Comparison of ENCODE assay signal across 10 mouse cellular contexts in the genomic region with DNA sequence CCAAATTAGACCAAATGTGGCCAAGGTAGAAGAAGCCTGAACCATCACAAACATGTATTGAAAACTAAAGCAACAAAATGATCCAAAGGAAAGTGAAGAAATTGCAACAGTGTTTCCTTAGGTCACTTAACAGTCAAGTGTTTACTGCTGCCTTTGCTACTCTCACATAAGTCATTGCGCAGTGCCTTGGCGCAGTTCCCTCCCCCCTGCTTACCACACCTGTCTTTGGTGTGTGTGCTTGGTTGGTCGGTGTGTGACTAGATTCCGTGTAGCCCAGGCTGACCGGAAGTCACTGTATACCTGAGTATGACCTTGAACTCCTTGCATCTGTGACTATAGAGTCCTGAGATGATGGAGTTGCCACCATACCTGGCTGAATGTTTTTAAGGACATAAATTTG.
"Had no signal": no experiment of that assay in that cellular context is flagged by ENCODE, and none has a peak within 500 bp of the region (broad histone marks: within the 10 kb centered on the region; RNA-seq: fewer than 3 reads in every experiment).

No protein-coding gene starts in this region.

- ATAC-seq: intestine, embryonic 15.5 days had no signal

- DNase-seq: kidney, adult 11 months; kidney, adult 8-10 months; kidney, postnatal 10 days; kidney, postnatal 36 days; layer of hippocampus, postnatal 36 days; liver, embryonic 13.5 days; midbrain, embryonic 14.5 days; thymus, adult 18-20 months; thymus, postnatal 36 days had no signal
